Comparison of ENCODE assay signal across 22 mouse cellular contexts in genomic region chr19:42891599-42891998, GRCm38 (mm10).
DNase-seq lines count a peak whose midpoint lies in the region; ATAC-seq lines count a peak whose summit lies in the region.
"Had no signal": no experiment of that assay in that cellular context is flagged by ENCODE, and none has a peak within 500 bp of the region (broad histone marks: within the 10 kb centered on the region; RNA-seq: fewer than 3 reads in every experiment).

No protein-coding gene starts in this region.

- H3K27ac ChIP-seq in kidney, embryonic 16.5 days (ENCODE audit: low read length): no peak overlapping the region
- peak overlapping the region; percentile 67 for H3K27ac ChIP-seq in midbrain, embryonic 10.5 days (replicated peaks)
- H3K27ac ChIP-seq in midbrain, embryonic 15.5 days: no peak overlapping the region
- H3K27ac ChIP-seq: embryonic facial prominence, embryonic 10.5 days; heart, embryonic 10.5 days; liver, embryonic 14.5 days; neural tube, embryonic 15.5 days had no signal

- WGBS in kidney, embryonic 16.5 days: 49% methylated on average over 5 of the region's 5 CpGs
- 63% methylated on average over 5 of the region's 5 CpGs for WGBS in midbrain, embryonic 10.5 days
- 49% methylated on average over 5 of the region's 5 CpGs for WGBS in midbrain, embryonic 15.5 days

- H3K36me3 ChIP-seq in kidney, embryonic 16.5 days (ENCODE audit: insufficient read depth, low read length): no peaks in the 10 kb centered on the region
- H3K36me3 ChIP-seq in midbrain, embryonic 10.5 days: no peaks in the 10 kb centered on the region
- no peaks in the 10 kb centered on the region for H3K36me3 ChIP-seq in midbrain, embryonic 15.5 days (replicated peaks)
- H3K36me3 ChIP-seq: embryonic facial prominence, embryonic 10.5 days; heart, embryonic 10.5 days; neural tube, embryonic 15.5 days had no signal

- no peaks in the 10 kb centered on the region for H3K9me3 ChIP-seq in kidney, embryonic 16.5 days (ENCODE audit: low read length)
- no peaks in the 10 kb centered on the region for H3K9me3 ChIP-seq in midbrain, embryonic 10.5 days (replicated peaks)
- no peaks in the 10 kb centered on the region for H3K9me3 ChIP-seq in midbrain, embryonic 15.5 days
- H3K9me3 ChIP-seq: embryonic facial prominence, embryonic 10.5 days; heart, embryonic 10.5 days; megakaryocyte, embryonic 14.5 days; neural tube, embryonic 15.5 days had no signal

- DNase-seq in heart, adult 8-10 months (ENCODE audit: low spot score): peak; percentile 11
- DNase-seq in heart, adult 18-20 months: no peak
- peak; percentile 3 for DNase-seq in kidney, adult 9 months
- no peak for DNase-seq in midbrain, embryonic 10.5 days (ENCODE audit: low spot score)
- no peak for DNase-seq in urinary bladder, postnatal 10 days (ENCODE audit: low spot score)
- no peak for DNase-seq in cerebellum, adult 11-12 months
- DNase-seq: adrenal gland, postnatal 36 days; cerebellum, adult 2 months; gastrocnemius, postnatal 10 days; lung, postnatal 10 days; spleen, adult 18-20 months; thymus, adult 2 months had no signal

- no peaks in the 10 kb centered on the region for H3K27me3 ChIP-seq in kidney, embryonic 16.5 days (ENCODE audit: insufficient read depth, low read length)
- H3K27me3 ChIP-seq in midbrain, embryonic 10.5 days (ENCODE audit: low read depth, poor library complexity, severe bottlenecking): no peaks in the 10 kb centered on the region
- H3K27me3 ChIP-seq in midbrain, embryonic 15.5 days (replicated peaks): no peaks in the 10 kb centered on the region
- H3K27me3 ChIP-seq: neural tube, embryonic 15.5 days had no signal

- H3K4me2 ChIP-seq in kidney, embryonic 16.5 days (replicated peaks; ENCODE audit: low read depth, low read length): no peak overlapping the region
- no peak overlapping the region for H3K4me2 ChIP-seq in midbrain, embryonic 15.5 days
- H3K4me2 ChIP-seq: neural tube, embryonic 15.5 days had no signal

- H3K4me1 ChIP-seq in kidney, embryonic 16.5 days (ENCODE audit: insufficient read depth, low read length): 0 out of 2 replicates have a peak, but pooled peaks cover 6% of the 10 kb centered on the region
- H3K4me1 ChIP-seq in midbrain, embryonic 10.5 days: peaks cover 29% of the 10 kb centered on the region
- H3K4me1 ChIP-seq in midbrain, embryonic 15.5 days: no peaks in the 10 kb centered on the region
- H3K4me1 ChIP-seq: embryonic facial prominence, embryonic 10.5 days; megakaryocyte, embryonic 14.5 days; neural tube, embryonic 15.5 days had no signal

- H3K4me3 ChIP-seq in kidney, embryonic 16.5 days (ENCODE audit: low read length): no peak overlapping the region
- no peak overlapping the region for H3K4me3 ChIP-seq in midbrain, embryonic 10.5 days
- no peak overlapping the region for H3K4me3 ChIP-seq in midbrain, embryonic 15.5 days
- H3K4me3 ChIP-seq: embryonic facial prominence, embryonic 10.5 days; heart, embryonic 10.5 days; megakaryocyte, embryonic 14.5 days; neural tube, embryonic 15.5 days had no signal

- H3K9ac ChIP-seq in kidney, embryonic 16.5 days (replicated peaks; ENCODE audit: low read length): no peak overlapping the region
- no peak overlapping the region for H3K9ac ChIP-seq in midbrain, embryonic 15.5 days
- H3K9ac ChIP-seq: liver, embryonic 14.5 days; neural tube, embryonic 15.5 days had no signal

- ATAC-seq in kidney, embryonic 16.5 days (ENCODE audit: low FRiP score, low TSS enrichment): no peak
- ATAC-seq in midbrain, embryonic 15.5 days (replicated peaks): no peak
- ATAC-seq: CD4-positive, CD25-positive, alpha-beta regulatory T cell, adult 4 months; inflammation-experienced regulatory T-cells, adult 6 months; midbrain, embryonic 16.5 days had no signal

Comparison
In these comparisons a context has a peak if more than half of its experiments do, and no peak if none do; other contexts are left out.
1. DNase-seq: peak in heart, adult 8-10 months (single experiment) and kidney, adult 9 months (single experiment); none in heart, adult 18-20 months (0 of 2), midbrain, embryonic 10.5 days (single experiment), urinary bladder, postnatal 10 days (single experiment) and cerebellum, adult 11-12 months (single experiment).